Mouse (Mus musculus) CH12.LX (cell line): ENCODE measurements around the gene Btbd16. TPM values are rescaled to one million over a fixed set of nuclear protein-coding genes. Genes with fewer than 3 reads are reported as not detected.

ENCODE experiments used
- DNase-seq: peaks from one replicate; pipeline ENCODE4 v3.0.0-alpha.2; 2013; ENCODE audit errors: extremely low read depth
- H3K27ac ChIP-seq: 2 replicates; pipeline ENCODE4 v1.5.1; 2012; ENCODE audit warnings: low read depth, mild to moderate bottlenecking, control low read depth, moderate library complexity; ENCODE audit not compliant: insufficient read depth
- H3K27me3 ChIP-seq: replicated peaks from 2 replicates; pipeline ENCODE3; 2012; ENCODE audit warnings: inconsistent platforms
- H3K36me3 ChIP-seq, 2 experiments: replicated peaks in 1 of 2; 2 replicates each; pipeline versions ENCODE3 to v1.6.1; 2012; ENCODE audit warnings: inconsistent platforms in 1 of 2, low read length in 1 of 2, mild to moderate bottlenecking in 1 of 2, mixed read lengths in 1 of 2, moderate library complexity in 1 of 2; ENCODE audit not compliant: control insufficient read depth in 1 of 2, insufficient read depth in 1 of 2
- H3K4me1 ChIP-seq, 2 experiments: 2 replicates each; pipeline ENCODE4 v1.6.1; 2012; ENCODE audit warnings: inconsistent platforms in 1 of 2, moderate library complexity in 1 of 2; ENCODE audit not compliant: insufficient read depth in 2 of 2, control insufficient read depth in 1 of 2
- H3K4me2 ChIP-seq: 2 replicates; pipeline ENCODE4 v1.6.1; 2012; ENCODE audit warnings: low read depth, mild to moderate bottlenecking, control low read depth; ENCODE audit not compliant: poor library complexity, insufficient read depth, severe bottlenecking
- H3K4me3 ChIP-seq, 3 experiments: fragments of 150-350 bp in 1 of 3; sonication (generic) in 1 of 3; replicated peaks in 1 of 3; 2 replicates each; pipeline versions ENCODE3 to v1.5.1; 2011 to 2012; ENCODE audit warnings: low read depth in 2 of 3, low read length in 2 of 3, mild to moderate bottlenecking in 2 of 3, moderate library complexity in 2 of 3, control low read depth in 1 of 3, improper control_type of control experiment in 1 of 3, inconsistent platforms in 1 of 3, mixed read lengths in 1 of 3; ENCODE audit not compliant: poor library complexity in 1 of 3
- H3K79me2 ChIP-seq: replicated peaks from 2 replicates; pipeline ENCODE4 v1.6.1; 2012; ENCODE audit warnings: mild to moderate bottlenecking, moderate library complexity; ENCODE audit not compliant: control insufficient read depth, poor library complexity, insufficient read depth, severe bottlenecking; ENCODE audit errors: extremely low read depth
- H3K9ac ChIP-seq: 2 replicates; pipeline ENCODE4 v1.6.1; 2012; ENCODE audit warnings: low read depth, mild to moderate bottlenecking, control low read depth, moderate library complexity; ENCODE audit not compliant: insufficient read depth
- H3K9me3 ChIP-seq: replicated peaks from 2 replicates; pipeline ENCODE3; 2012; ENCODE audit warnings: low read length, inconsistent platforms, mixed read lengths
- BHLHE40 ChIP-seq: IDR thresholded peaks from 2 replicates; pipeline ENCODE4 v1.6.1; 2011; ENCODE audit warnings: mild to moderate bottlenecking, low read depth, low read length, improper control_type of control experiment
- CHD2 ChIP-seq: IDR thresholded peaks from 2 replicates; pipeline ENCODE4 v1.6.1; 2011; ENCODE audit warnings: low read length, improper control_type of control experiment
- CTCF ChIP-seq, 2 experiments: IDR thresholded peaks in 1 of 2; conservative IDR thresholded peaks in 1 of 2; 2 replicates each; pipeline ENCODE4 v1.5.1; 2011 to 2012; ENCODE audit warnings: low read depth in 2 of 2, low read length in 2 of 2, improper control_type of control experiment in 1 of 2, inconsistent platforms in 1 of 2, mild to moderate bottlenecking in 1 of 2, moderate library complexity in 1 of 2
- E2F4 ChIP-seq: IDR thresholded peaks from 2 replicates; pipeline ENCODE4 v1.6.1; 2011; ENCODE audit warnings: low read depth, low read length, improper control_type of control experiment; ENCODE audit not compliant: insufficient replicate concordance
- ELF1 ChIP-seq: IDR thresholded peaks from 2 replicates; pipeline ENCODE4 v1.6.1; 2014; ENCODE audit warnings: low read depth, mild to moderate bottlenecking, inconsistent platforms, low read length, improper control_type of control experiment
- EP300 ChIP-seq: IDR thresholded peaks from 2 replicates; pipeline ENCODE4 v1.6.1; 2011; ENCODE audit warnings: low read length, improper control_type of control experiment
- ETS1 ChIP-seq: conservative IDR thresholded peaks from 2 replicates; pipeline ENCODE4 v1.6.1; 2012; ENCODE audit warnings: low read depth, mild to moderate bottlenecking, inconsistent platforms, low read length, improper control_type of control experiment, moderate library complexity
- GABPA ChIP-seq: IDR thresholded peaks from 2 replicates; pipeline ENCODE4 v1.6.1; 2012; ENCODE audit warnings: low read depth, low read length, improper control_type of control experiment, inconsistent platforms; ENCODE audit not compliant: insufficient replicate concordance
- IRF4 ChIP-seq: IDR thresholded peaks from 2 replicates; pipeline ENCODE4 v1.6.1; 2014; ENCODE audit warnings: low read depth, mild to moderate bottlenecking, inconsistent platforms, low read length, improper control_type of control experiment
- JUN ChIP-seq: IDR thresholded peaks from 2 replicates; pipeline ENCODE4 v1.6.1; 2011; ENCODE audit warnings: low read depth, mild to moderate bottlenecking, low read length, improper control_type of control experiment, moderate library complexity; ENCODE audit not compliant: insufficient read depth
- JUND ChIP-seq: conservative IDR thresholded peaks from 2 replicates; pipeline ENCODE4 v1.6.1; 2011; ENCODE audit warnings: low read depth, low read length, improper control_type of control experiment
- KAT2A ChIP-seq: IDR thresholded peaks from 2 replicates; pipeline ENCODE4 v1.6.1; 2012; ENCODE audit warnings: low read length, improper control_type of control experiment, inconsistent platforms; ENCODE audit not compliant: insufficient replicate concordance
- MAFK ChIP-seq: IDR thresholded peaks from 2 replicates; pipeline ENCODE4 v1.6.1; 2011; ENCODE audit warnings: low read length, improper control_type of control experiment; ENCODE audit not compliant: insufficient replicate concordance
- MAX ChIP-seq: IDR thresholded peaks from 2 replicates; pipeline ENCODE4 v1.6.1; 2011; ENCODE audit warnings: low read length, improper control_type of control experiment
- MAZ ChIP-seq: IDR thresholded peaks from 2 replicates; pipeline ENCODE4 v1.6.1; 2012; ENCODE audit warnings: low read depth, mild to moderate bottlenecking, inconsistent platforms, low read length, improper control_type of control experiment, moderate library complexity
- MEF2A ChIP-seq: IDR thresholded peaks from 2 replicates; pipeline ENCODE4 v1.6.1; 2014; ENCODE audit warnings: low read depth, mild to moderate bottlenecking, inconsistent platforms, low read length, improper control_type of control experiment, borderline replicate concordance
- MXI1 ChIP-seq: IDR thresholded peaks from 2 replicates; pipeline ENCODE4 v1.6.1; 2011; ENCODE audit warnings: mild to moderate bottlenecking, low read depth, low read length, improper control_type of control experiment
- POLR2AphosphoS2 ChIP-seq: IDR thresholded peaks from 2 replicates; pipeline ENCODE4 v1.6.1; 2011; ENCODE audit warnings: low read depth, low read length, improper control_type of control experiment
- RAD21 ChIP-seq: IDR thresholded peaks from 2 replicates; pipeline ENCODE4 v1.6.1; 2011; ENCODE audit warnings: low read depth, mild to moderate bottlenecking, low read length, improper control_type of control experiment, moderate library complexity
- SIN3A ChIP-seq: IDR thresholded peaks from 2 replicates; pipeline ENCODE4 v1.6.1; 2012; ENCODE audit warnings: low read length, improper control_type of control experiment, inconsistent platforms
- TCF12 ChIP-seq: IDR thresholded peaks from 2 replicates; pipeline ENCODE4 v1.6.1; 2014; ENCODE audit warnings: low read depth, mild to moderate bottlenecking, inconsistent platforms, low read length, improper control_type of control experiment
- USF1 ChIP-seq: IDR thresholded peaks from 2 replicates; pipeline ENCODE4 v1.6.1; 2014; ENCODE audit warnings: low read depth, mild to moderate bottlenecking, inconsistent platforms, low read length, improper control_type of control experiment
- USF2 ChIP-seq: conservative IDR thresholded peaks from 2 replicates; pipeline ENCODE4 v1.6.1; 2011; ENCODE audit warnings: low read depth, low read length, improper control_type of control experiment
- ZC3H11A ChIP-seq: IDR thresholded peaks from 2 replicates; pipeline ENCODE4 v1.6.1; 2012; ENCODE audit warnings: low read depth, mild to moderate bottlenecking, inconsistent platforms, low read length, improper control_type of control experiment
- ZMIZ1 ChIP-seq: IDR thresholded peaks from 2 replicates; pipeline ENCODE4 v1.6.1; 2012; ENCODE audit warnings: low read depth, mild to moderate bottlenecking, inconsistent platforms, low read length, improper control_type of control experiment
- ZNF384 ChIP-seq: IDR thresholded peaks from 2 replicates; pipeline ENCODE4 v1.6.1; 2012; ENCODE audit warnings: low read depth, low read length, improper control_type of control experiment, inconsistent platforms
- dilution Hi-C: fragments of 300-500 bp; cut with MboI; formaldehyde crosslinking; loops from 2 replicates; pipeline ENCODE4 v1.14.3; 2020; ENCODE audit warnings: low sequenced_read_pairs; ENCODE audit not compliant: extremely low pct_unique_long_range_greater_than_20kb, extremely low pct_ligation_motif_present
- in situ Hi-C: fragments of 300-500 bp; cut with MboI; formaldehyde crosslinking; loops from 3 replicates; pipeline ENCODE4 v1.14.3; 2019; ENCODE audit warnings: low sequenced_read_pairs, low pct_ligation_motif_present, low pct_unique_long_range_greater_than_20kb, mixed read lengths
- polyA plus RNA-seq: library from polyadenylated mRNA; unstranded; fragments of >175 nt; gene quantifications from 2 replicates; pipeline ENCODE4 v1.2.1, GENCODE M21; 2012; ENCODE audit warnings: low read depth; ENCODE audit not compliant: insufficient read length
- total RNA-seq, 2 experiments: library from RNA; depleted of rRNA; stranded (reverse); fragments of 300-350 nt in 1 of 2; fragments of >200 nt in 1 of 2; gene quantifications; 2 replicates each; pipeline ENCODE4 v1.2.3; 2012 to 2014

The Btbd16 gene
- total and polyA plus RNA-seq, 3 experiments, result not detected

- no peak overlapping the region; the same call in 1 of the 2 replicates for H3K9ac ChIP-seq
- TF ChIP-seq SIN3A, result 0 out of 2 replicates have a peak, but pooled peaks have one; percentile 51
- no peak for TF ChIP-seq ZC3H11A
- peak; percentile 77 for TF ChIP-seq TCF12
- peak; percentile 60 for TF ChIP-seq ETS1
- 0 out of 2 replicates have a peak, but pooled peaks have one; percentile 14 for TF ChIP-seq CHD2
- TF ChIP-seq EP300, result peak; percentile 63
- no peak for TF ChIP-seq CTCF (conservative IDR thresholded peaks at IDR 0.05 in 1 of 2, IDR thresholded peaks at IDR 0.05 in 1 of 2; ENCODE audit: low read depth in 2 of 2, low read length in 2 of 2)
- TF ChIP-seq JUN, result no peak
- peak; percentile 59 for TF ChIP-seq IRF4
- TF ChIP-seq MEF2A, result peak; percentile 56; the same call in 1 of the 2 replicates
- TF ChIP-seq E2F4, result no peak
- TF ChIP-seq BHLHE40, result peak; percentile 62
- TF ChIP-seq MAFK, result 0 out of 2 replicates have a peak, but pooled peaks have one; percentile 8
- TF ChIP-seq MAX, result 0 out of 2 replicates have a peak, but pooled peaks have one; percentile 18
- TF ChIP-seq ELF1, result peak; percentile 30; the same call in 1 of the 2 replicates
- H3K4me3 ChIP-seq, result no peak overlapping the region
- H3K27me3 ChIP-seq, result peaks cover 8% of the 10 kb centered on the region
- in situ Hi-C loops (no loop called here), dilution Hi-C loops (no loop called here)
- no peaks in the 10 kb centered on the region for H3K36me3 ChIP-seq
- no peaks in the 10 kb centered on the region for H3K79me2 ChIP-seq
- H3K27ac ChIP-seq, result peak overlapping the region; percentile 7; the same call in 1 of the 2 replicates
- peak overlapping the region; percentile 46 for H3K4me2 ChIP-seq
- peaks cover 3% of the 10 kb centered on the region for H3K9me3 ChIP-seq
- H3K4me1 ChIP-seq, result peaks cover 21 to 72% of the 10 kb centered on the region in 2 experiments
- DNase-seq, result peak; percentile 61
Measured at GRCm38 (mm10) chr7:130860721-130861142, 86.9 kb downstream of the Btbd16 start.

GRCm38 (mm10) chr7:130862501-130862900 lies 88.6 kb downstream of the Btbd16 start:
- Histone ChIP-seq H3K36me3 (no peaks in the 10 kb centered on the region), H3K79me2 (no peaks in the 10 kb centered on the region), H3K4me2 (no peak overlapping the region), H3K4me1 (peaks cover 21 to 72% of the 10 kb centered on the region in 2 experiments), H3K4me3 (no peak overlapping the region), H3K27me3 (peaks cover 2% of the 10 kb centered on the region), H3K27ac (no peak overlapping the region), H3K9ac (no peak overlapping the region)
- TF ChIP-seq EP300 (no peak), JUND (no peak), USF2 (no peak), MAZ (no peak), RAD21 (no peak), JUN (no peak), SIN3A (no peak), IRF4 (no peak), MAFK (no peak), CTCF (conservative IDR thresholded peaks at IDR 0.05 in 1 of 2, IDR thresholded peaks at IDR 0.05 in 1 of 2; ENCODE audit: low read depth in 2 of 2, low read length in 2 of 2) (no peak), MXI1 (no peak), GABPA (no peak), ELF1 (no peak), ETS1 (no peak), USF1 (no peak), POLR2AphosphoS2 (no peak), MEF2A (no peak), KAT2A (no peak), ZMIZ1 (no peak), ZNF384 (no peak)
- TF ChIP-seq, all 38 proteins: peak for 0
- H3K9me3 ChIP-seq, result peaks cover 8% of the 10 kb centered on the region
- DNase-seq, result no peak
- dilution Hi-C loops (no loop called here), in situ Hi-C loops (no loop called here)
